Mouse (Mus musculus) MEL (cell line): ENCODE data around the gene Gcsam.

Source experiments
- CTCF ChIP-seq, 3 experiments: IDR thresholded peaks in 2 of 3; conservative IDR thresholded peaks in 1 of 3; 2 replicates each; pipeline ENCODE4 v1.5.1; 2011 to 2012; ENCODE audit warnings: low read length in 3 of 3, low read depth in 2 of 3, mild to moderate bottlenecking in 2 of 3, improper control_type of control experiment in 1 of 3, inconsistent platforms in 1 of 3, mixed read lengths in 1 of 3, moderate library complexity in 1 of 3; ENCODE audit not compliant: control insufficient read depth in 1 of 3, insufficient read depth in 1 of 3, poor library complexity in 1 of 3, severe bottlenecking in 1 of 3
- ETS1 ChIP-seq: IDR thresholded peaks from 2 replicates; pipeline ENCODE4 v1.6.1; 2012; ENCODE audit warnings: low read depth, mild to moderate bottlenecking, inconsistent platforms, low read length, improper control_type of control experiment, moderate library complexity
- GATA1 ChIP-seq: IDR thresholded peaks from 2 replicates; pipeline ENCODE4 v1.6.1; 2011; ENCODE audit warnings: low read depth, low read length, improper control_type of control experiment
- KAT2A ChIP-seq: conservative IDR thresholded peaks from 2 replicates; pipeline ENCODE4 v1.6.1; 2012; ENCODE audit warnings: low read depth, low read length, improper control_type of control experiment, inconsistent platforms
- MAZ ChIP-seq: IDR thresholded peaks from 2 replicates; pipeline ENCODE4 v1.6.1; 2012; ENCODE audit warnings: low read depth, mild to moderate bottlenecking, inconsistent platforms, low read length, improper control_type of control experiment
- POLR2A ChIP-seq, 2 experiments: IDR thresholded peaks; 2 replicates each; pipeline ENCODE4 v1.6.1; 2011 to 2012; ENCODE audit warnings: low read length in 2 of 2, mild to moderate bottlenecking in 2 of 2, control low read depth in 1 of 2, improper control_type of control experiment in 1 of 2, low read depth in 1 of 2, moderate library complexity in 1 of 2; ENCODE audit not compliant: control insufficient read depth in 1 of 2, insufficient read depth in 1 of 2, poor library complexity in 1 of 2
- RCOR1 ChIP-seq: IDR thresholded peaks from 2 replicates; pipeline ENCODE4 v1.6.1; 2012; ENCODE audit warnings: low read depth, mild to moderate bottlenecking, inconsistent platforms, low read length, improper control_type of control experiment
- SIN3A ChIP-seq: IDR thresholded peaks from 2 replicates; pipeline ENCODE4 v1.6.1; 2012; ENCODE audit warnings: low read length, improper control_type of control experiment, inconsistent platforms

GRCm38 (mm10) chr16:45651497-45651896, 41.3 kb downstream of the Gcsam start:
- TF ChIP-seq SIN3A: no peak
- no peak for TF ChIP-seq CTCF (IDR thresholded peaks at IDR 0.05 in 2 of 3, conservative IDR thresholded peaks at IDR 0.05 in 1 of 3; ENCODE audit: control insufficient read depth in 1 of 3, insufficient read depth in 1 of 3, low read depth in 2 of 3, low read length in 3 of 3, poor library complexity in 1 of 3, severe bottlenecking in 1 of 3)
- no peak for TF ChIP-seq MAZ
- no peak for TF ChIP-seq ETS1
- no peak for TF ChIP-seq KAT2A
- TF ChIP-seq POLR2A (IDR thresholded peaks at IDR 0.05; ENCODE audit: control insufficient read depth in 1 of 2, insufficient read depth in 1 of 2, low read depth in 1 of 2, low read length in 2 of 2, poor library complexity in 1 of 2): no peak
- TF ChIP-seq GATA1: no peak
- no peak for TF ChIP-seq RCOR1
